Mouse (Mus musculus): Measurements from ENCODE around the gene Cox18. TPM values are rescaled to one million over a fixed set of nuclear protein-coding genes. Genes with fewer than 3 reads are reported as not detected.

Gene Cox18
- polyA plus RNA-seq (2014; fragmentation: Illumina TruSeq; extraction: RNeasy Lipid Tissue Mini Kit (QIAGEN cat#74804); ENCODE audit: low read depth, low replicate concordance), result 69.3 TPM

DNA sequence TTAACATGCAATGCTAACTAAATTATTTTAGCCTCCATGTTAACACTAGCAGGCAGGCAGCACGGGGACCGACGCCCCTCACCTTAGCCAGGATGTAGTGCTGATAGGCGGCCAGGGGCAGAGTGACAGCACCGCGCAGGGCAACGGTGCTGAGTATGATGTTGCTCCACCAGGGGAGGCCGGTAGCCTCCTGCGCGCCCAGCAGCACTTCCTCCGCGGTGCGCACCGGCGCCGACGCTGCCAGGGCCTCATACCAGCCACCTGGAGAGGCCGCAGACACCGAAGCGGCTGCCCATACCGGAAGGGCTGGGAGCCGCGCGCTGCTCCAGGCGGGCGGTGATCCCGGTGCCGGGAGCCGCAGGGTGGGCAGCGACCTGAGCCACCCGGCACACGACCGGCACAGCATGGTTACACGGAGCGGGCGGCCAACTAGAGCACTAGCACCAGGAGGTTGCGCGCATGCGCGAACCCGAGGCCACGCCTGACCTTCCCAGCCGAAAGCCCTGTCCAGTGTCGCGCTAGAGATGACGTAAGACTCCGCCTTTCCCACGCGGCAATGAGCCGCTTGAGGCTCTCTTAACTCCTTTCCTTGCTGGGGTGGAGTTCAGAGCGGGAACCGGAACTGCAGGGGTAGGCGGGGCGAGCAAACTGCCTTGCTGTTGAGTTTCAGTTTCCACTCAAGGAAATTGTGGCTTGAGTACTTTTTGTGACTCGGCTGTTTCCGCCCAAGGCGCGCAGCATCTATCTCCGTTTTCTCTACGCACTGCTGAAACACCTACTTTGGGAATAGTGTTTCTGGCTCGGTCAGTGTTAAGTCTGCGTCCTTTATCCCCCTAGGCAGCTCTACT lies at the start of gene Cox18:
Gene Cox18 (minus strand): TSS at position 468 of the 848 bp plus-strand sequence.

Other genes starting within 250 kb of the Cox18 start
- 254 TPM for gene Ankrd17, start 142.6 kb upstream of the Cox18 start, polyA plus RNA-seq (2014; fragmentation: Illumina TruSeq; extraction: RNeasy Lipid Tissue Mini Kit (QIAGEN cat#74804); ENCODE audit: low read depth, low replicate concordance)
- gene Gm9958, start 143.2 kb upstream of the Cox18 start, polyA plus RNA-seq (2014; fragmentation: Illumina TruSeq; extraction: RNeasy Lipid Tissue Mini Kit (QIAGEN cat#74804); ENCODE audit: low read depth, low replicate concordance), result 6.2 TPM
- 1.1 TPM for gene Alb, start 236.9 kb upstream of the Cox18 start, polyA plus RNA-seq (2014; fragmentation: Illumina TruSeq; extraction: RNeasy Lipid Tissue Mini Kit (QIAGEN cat#74804); ENCODE audit: low read depth, low replicate concordance)

Measured in adrenal gland, adult 10 weeks (tissue).